Mouse (Mus musculus): ENCODE results near the gene Vps35l.

The Vps35l gene

DNA sequence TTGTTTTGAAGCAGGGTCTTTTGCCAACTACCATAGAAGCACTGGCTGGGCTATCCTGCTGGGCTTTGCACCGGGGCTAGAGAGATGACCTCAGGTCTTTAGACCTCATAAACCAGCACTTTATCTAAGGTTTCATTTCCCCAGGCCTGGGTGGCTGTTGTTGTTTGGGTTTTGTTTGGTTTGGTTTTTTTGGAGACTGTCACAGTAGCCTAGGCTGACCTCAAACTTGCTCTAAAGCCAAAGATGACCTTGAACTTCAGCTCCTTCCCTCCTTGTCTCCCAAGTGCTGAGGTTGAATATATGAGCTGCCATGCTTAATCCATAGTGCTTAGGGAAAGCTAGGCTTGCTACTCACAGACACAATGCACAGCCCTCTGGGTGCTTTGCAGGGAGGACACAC is 79.6 kb downstream of the Vps35l start:
- DNase-seq (ENCODE audit: low read depth, low spot score), result no peak

DNA sequence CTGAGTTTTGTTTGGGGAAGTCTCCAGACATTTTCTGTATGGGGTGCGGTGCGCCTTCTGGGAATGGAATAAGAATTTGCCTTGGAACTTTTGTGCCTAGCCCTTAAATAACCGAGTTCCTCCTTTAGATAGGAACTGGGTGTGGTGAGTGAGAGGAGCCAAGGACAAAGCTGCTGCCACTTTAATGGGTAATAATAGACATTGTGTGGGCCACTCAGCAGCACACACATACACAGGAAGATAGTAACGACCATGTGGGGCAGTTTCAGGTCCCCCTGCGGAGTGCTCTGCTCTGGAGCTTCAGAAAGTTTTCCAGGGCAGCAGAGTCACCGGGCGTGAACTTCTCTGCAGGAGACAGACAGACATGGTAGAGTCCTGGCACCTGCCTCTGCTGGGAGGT is 81.3 kb downstream of the Vps35l start:
- DNase-seq (ENCODE audit: low read depth, low spot score), result no peak

DNA sequence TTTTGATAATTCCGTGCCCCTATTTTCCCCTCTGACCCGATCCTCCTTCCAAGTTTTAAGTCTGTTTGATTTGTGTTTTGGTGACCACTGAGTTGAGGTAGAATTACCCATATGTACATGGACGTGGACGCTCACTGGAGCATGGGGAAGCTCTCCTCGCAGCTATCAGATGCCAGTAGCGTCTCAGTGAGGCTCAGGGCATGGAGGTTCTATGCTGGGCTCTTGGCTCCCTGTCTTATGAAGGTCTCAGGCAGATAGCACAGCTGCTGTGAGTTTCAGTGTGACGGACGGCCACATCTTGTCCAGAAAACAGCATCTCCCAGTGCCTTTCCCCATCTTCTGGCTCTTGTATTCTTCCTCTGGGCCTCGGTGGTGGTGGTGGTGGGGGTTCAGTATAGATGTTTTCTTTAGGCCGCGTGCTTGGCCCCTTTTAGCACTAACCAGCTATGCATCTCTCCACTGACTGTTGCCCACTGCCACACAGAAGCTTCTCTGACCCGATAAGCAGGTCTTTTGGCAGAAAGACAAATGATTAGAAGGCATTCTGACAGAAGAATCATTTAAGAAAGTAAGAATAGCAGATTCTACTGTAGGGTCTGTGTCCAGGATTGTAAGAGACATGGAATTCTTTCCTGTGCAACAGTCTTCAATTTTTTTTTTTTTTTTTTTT is 82.0 kb downstream of the Vps35l start:
- no peak for DNase-seq (ENCODE audit: low read depth, low spot score)

DNA sequence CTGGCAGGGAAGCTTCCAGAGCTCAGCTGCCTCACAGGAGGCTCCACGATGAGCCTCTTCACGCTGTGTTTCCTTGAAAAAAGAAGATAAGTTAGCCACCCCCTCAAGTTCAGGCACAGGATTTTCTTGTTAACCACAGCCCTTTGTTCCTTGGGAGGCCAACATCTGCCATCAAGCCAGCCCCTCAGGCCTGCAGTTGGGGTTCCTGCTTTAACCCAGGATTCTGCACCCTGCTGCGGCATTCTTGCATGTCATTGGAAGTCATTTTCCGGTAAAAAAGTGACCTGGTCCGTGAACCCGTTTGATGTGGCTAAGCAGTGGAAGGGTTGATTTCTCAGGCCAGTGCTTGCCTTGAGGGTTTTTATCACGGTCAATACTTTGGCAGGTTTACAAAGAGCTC is 84.4 kb downstream of the Vps35l start:
- DNase-seq (ENCODE audit: low read depth, low spot score), result no peak

DNA sequence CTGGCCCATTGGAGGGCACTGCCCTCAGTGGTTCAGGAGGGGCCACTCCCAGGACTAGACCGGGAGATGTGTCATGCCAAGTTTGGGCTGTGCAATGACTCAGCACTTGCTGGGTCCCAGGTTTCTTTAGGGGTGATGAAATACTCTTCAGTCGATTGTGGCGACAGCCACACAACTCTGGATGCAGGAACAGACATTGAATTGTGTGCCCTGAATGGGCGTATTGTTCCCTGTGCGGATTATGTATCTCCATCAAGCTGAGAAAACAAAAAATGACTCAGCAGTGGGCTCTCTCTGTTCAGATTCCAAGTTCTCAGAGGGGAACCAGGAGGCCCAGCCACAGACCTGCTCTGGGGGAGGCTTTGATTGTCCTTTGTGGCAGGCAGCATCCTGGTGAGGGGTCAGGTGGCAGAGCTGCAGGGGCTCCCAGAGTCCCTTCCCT is 88.0 kb downstream of the Vps35l start:
- DNase-seq (ENCODE audit: low read depth, low spot score), result peak; percentile 86

DNA sequence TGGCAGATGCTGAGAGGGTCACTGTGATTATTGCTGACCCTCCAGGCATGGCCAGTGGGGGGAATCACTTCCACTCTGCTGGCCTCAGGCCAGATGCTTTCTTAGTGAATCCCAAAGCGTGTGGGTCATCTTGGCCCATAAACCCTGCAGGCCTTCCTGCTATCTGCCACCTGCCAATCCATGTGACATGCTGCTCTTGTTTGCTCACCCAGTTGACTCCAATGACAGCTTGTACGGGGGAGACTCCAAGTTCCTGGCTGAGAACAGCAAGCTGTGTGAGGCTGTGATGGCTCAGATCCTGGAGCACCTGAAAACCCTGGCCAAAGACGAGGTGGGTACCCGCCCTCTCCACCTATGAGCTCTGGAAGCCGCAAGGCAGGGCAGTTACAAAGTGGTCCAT is 97.9 kb downstream of the Vps35l start:
- DNase-seq (ENCODE audit: low read depth, low spot score), result peak; percentile 90

DNA sequence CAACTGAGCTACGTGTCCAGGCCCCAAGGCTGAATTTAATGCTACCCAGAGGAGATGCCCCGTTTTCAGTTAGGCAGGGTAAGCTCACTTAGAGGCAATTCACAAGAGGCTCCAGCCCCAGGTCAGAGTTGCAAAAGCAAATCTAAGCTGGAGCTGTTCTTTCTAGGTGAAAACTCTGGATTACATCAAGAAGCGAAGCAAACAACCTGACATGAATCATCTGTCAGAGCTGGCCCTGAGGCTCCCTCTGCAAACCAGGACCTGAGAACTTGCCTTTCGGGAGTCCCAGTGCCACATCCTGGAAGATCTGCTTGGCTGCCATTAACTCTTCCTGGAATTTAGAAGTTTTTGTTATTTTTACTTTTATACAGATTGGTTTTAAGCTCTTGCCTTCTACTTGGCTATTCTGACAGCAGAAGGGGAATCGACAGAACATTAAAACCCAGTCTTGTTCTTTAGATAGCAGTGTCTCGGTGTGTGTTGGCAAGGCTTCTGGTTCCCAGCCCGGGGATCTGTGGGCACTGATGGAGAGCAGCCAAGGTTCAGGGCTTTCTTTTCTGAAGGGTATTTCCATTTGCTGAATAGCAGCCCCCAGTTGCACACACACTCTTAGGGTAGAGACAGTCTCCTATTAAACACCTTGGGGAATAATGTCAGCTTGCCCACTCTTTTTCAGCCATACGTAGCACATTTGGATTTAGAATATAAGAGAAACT is 101.2 kb downstream of the Vps35l start:
- DNase-seq (ENCODE audit: low read depth, low spot score), result peak; percentile 72

DNA sequence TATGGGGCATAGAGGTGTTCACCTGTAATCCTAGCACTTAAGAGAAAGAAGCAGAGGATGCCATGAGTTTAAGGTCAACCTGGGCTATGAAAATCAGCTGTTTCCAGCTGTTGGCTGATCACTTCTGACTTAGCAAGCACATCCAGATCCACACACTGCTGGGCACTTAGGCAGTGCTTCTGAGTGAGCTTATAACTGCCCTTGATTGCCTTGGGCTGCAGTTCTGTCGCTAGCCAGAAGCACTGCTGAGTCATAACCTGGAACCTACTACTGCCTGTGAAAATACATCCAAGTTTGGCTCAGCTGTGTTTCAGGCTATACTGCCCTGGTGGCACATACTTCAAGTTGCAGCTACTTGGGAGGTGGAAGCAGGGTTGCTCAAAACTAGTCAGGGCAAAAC is 101.8 kb downstream of the Vps35l start:
- peak; percentile 87 for DNase-seq (ENCODE audit: low read depth, low spot score)

DNA sequence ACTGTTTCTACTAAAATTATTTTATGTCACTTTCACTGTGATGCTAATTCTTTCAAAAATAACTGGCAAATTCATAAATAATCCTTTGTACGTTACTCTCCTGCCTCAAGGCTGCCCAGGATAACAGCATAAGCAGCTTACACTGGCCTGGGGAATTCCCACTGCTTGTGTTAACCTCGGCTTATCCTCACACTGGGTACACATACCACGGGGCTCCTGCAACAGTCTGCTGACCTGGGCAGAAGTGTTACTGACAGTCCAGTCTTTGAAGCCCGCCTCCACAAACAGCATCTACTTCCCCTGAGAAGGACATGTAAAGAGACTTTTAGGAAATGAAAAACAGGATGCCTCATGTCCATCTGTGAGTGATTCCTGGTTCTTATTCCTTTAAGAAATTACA is 102.9 kb downstream of the Vps35l start:
- DNase-seq (ENCODE audit: low read depth, low spot score), result no peak

DNA sequence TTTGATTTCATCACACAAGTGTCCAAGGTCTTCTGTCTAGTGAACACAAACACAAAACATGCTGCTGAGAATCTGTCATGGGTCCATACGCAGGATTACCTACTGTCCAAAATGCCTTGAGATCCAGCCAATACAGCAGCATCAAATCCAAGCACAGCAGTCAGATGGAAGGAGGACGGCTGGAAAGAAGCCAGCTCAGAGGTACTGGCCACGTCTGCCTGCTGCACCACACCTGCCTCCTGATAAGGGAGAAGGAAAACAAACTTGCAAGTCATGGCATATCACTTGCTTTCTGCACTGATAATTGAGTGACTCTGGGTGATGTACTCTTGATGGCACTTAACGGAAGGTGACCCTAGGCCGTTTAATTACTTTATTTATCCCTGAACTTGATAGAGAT is 105.1 kb downstream of the Vps35l start:
- no peak for DNase-seq (ENCODE audit: low read depth, low spot score)

DNA sequence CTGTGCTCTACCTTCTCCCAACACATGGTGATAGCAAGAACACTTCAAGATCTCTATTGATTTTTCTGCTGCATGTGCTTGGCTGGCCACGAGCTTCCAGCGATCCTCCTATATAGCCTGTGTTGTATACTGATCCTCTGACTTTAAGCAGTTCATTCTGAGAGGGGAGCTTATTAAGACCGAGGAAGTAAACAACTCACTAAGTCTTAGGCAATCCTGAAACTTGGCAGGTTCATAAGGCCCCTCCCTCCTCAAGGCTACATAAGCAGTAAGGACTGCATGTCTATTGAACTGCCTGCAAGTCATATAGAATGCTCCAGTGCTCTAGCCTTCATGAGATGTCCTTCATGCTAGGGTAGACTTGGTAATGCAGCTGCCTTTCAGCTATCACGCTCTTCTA is 106.3 kb downstream of the Vps35l start:
- no peak for DNase-seq (ENCODE audit: low read depth, low spot score)

DNA sequence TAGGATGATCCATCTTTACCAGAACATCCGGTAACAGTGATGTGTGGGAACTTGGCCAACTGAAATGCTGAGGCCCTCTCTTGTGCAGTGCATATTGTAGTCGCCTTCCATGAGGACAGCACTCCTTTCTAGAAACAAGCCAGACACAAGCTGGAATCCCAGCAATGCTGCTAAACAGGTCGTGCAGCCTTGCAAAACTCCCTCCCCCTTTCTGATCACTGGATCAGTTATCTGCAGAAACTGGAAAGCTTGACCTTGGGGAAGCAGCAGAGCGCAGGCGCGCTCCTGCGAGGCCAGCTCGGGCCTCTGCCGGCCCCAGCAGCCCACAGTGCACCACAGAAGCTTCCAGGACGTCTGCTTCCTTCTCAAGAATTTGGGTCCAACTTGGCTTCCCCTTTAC is 108.8 kb downstream of the Vps35l start:
- DNase-seq (ENCODE audit: low read depth, low spot score), result no peak

DNA sequence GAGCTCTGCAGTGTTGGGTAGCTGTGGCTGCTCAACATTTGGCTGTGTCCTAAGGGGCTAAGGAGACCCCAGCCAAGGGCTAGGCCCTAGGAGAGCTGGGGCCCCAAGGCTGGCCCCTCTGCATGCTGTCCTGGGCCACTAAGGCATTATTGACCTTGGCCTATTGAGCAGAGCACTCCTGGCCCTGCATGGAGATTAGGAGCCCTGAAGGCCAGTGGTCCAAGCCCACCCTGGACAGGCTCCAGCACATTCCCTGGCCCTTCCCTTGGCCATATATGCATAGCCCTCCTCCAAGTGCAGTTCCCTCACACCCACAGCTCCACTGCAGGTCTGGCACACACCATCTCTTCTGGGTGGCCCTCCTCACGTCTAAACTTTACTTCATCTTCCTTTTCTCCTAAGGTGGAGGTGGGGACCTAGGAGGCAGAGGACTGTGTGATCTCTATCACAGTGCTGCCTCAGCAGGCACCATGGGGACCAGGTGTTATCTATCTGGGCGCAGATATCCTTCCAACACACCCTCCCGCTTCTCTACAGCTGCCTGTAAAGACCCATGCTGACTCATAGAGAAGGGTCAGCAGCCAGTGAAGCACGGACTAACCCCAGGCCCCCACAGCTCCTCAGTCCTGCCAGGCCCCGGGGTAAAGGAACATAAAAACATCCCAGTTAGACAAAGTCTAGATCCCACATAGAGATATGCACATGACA is 109.7 kb downstream of the Vps35l start:
- no peak for DNase-seq (ENCODE audit: low read depth, low spot score)

DNA sequence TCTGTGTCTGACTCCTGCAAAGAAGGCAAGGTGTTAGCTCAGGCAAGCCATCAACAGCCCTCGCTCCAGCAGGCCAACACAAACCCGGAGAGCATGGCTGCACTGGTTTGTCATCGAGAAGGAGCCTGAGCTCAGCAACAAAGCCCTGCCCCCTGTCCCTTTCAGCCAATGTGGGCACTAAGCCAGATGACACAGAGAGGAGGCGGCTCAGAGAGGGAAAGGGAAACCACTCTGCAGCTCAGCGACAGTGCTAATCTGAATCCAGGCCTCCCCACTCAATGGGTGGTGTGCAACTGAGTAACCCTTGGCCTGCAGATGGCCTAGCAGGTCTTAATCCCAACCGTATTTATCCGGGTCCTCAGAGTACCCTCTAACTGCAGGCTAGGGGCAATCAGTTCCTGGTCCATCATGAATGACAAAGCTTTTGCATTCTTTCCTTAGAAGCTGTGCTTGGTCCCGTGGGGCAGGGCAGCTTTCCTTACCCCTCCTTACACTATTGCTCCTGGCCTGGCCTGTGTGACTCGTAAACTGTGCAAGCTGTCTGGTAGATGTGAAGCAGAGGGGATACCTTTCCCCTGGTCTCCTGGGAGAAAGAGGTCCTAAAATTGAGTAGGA is 110.8 kb downstream of the Vps35l start:
- peak; percentile 78 for DNase-seq (ENCODE audit: low read depth, low spot score)

DNA sequence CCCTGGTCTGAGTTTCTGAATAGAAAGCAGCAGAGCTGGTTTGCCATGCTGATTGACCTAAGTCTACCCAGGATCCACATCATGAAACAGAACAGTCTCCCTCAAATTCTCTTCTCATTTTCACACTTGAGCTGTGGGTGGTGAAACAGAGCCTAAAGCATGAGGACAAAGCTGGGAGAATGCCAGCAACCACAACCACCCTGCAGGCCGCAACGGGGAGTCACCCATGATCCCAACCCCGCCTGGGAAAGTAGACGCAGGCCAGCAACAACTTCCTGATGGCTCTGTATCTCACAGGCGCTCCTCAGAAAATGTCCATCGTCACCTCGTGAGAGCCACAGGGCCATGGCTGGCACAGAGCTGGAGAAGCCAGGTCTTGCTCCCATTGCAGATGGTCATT is 111.5 kb downstream of the Vps35l start:
- DNase-seq (ENCODE audit: low read depth, low spot score), result no peak

DNA sequence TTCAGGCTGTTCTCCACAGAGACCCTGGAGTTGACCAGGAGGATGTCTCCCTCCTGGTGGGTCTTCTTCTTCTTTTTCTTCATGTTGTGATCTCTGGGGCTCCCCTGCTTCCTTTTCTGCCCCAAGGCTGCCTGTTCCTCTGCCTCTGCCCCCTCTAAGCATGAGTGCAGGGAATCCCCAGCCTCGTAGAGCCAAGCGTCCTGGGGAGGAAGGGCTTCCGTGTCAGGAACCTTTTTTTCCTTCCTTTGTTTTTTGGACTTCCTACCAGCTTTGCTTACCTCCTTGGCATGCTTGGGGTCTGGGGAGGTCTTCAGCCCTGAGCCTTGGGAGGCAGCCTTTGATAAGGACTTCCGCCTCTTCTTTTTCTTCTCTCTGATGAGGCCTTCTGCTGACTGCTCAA is 112.6 kb downstream of the Vps35l start:
- no peak for DNase-seq (ENCODE audit: low read depth, low spot score)

DNA sequence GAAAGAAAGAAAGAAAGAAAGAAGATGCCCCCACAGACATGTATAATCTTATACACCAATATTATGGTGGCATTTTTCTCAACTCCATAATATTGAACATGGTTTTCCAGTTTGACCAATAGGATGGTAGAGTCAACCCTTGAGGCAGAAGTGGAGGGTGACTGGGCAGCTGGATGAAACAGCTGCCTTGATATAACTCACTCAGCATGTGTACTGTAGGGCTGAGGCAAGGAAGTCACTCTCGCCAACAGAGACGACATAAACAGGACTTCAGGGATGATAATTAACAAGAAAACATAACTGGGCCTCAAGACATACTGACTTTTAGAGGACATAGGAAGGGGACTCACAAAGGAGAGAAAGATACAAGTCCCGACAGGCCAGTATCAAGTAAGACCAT is 114.6 kb downstream of the Vps35l start:
- DNase-seq (ENCODE audit: low read depth, low spot score), result no peak

DNA sequence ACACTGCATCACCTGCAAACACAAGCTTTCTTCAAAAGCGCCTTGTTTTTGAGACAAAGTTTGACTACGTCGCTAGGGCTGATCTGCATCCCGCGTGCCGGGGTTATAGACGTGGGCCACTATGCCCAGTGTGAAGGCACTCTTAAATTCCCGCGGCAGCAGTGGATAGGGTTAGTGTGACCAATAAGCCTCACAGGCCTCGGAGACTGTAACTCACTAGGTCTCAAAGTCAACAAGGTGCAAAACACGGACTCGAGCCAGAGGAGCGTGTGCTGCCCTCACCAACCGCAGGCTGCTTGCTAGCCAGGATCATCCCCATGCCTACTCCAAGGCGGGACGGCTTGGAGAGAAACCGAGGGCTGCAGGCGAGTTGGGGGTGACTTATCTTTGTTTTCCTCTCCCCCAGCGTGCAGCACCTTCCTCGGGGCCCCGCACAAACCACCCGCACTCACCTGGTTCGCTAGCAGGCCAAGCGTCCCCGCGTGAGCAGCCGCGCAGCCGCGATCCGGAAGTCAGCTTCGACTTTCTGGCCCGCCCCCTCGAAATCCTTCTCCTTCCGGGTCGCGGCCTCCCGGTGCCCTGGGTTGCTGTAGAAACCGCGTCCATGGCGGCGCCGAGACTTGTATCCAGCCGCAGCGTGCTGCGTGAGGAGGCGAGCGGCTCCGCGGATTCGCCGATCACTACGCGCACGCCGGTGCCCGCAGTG is 115.3 kb downstream of the Vps35l start, which contains the start of gene Iqck:
Gene Iqck (plus strand): TSS at position 582 of the 706 bp plus-strand sequence.
- peak; percentile 97 for DNase-seq (ENCODE audit: low read depth, low spot score)

DNA sequence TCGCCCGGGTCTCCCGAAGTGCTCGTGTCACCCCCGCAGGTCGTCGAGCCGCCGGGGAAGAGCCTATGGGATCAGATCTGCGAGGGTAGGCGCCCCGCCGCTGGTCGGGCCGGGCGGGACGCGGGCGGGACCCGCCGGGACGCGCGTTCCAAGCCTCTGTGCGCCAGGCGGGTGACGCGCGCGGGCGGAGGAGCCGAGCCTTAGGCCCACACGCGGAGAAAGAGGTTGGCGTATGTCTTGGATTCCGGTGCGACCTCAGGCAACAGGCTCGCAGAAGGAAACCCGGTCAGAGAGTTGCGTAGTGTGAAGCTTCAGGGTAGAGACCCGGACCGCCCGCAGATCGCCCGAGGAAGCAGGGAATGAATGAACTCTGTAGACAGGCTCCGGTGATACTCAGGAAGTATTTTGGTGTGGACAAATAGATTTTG is 115.9 kb downstream of the Vps35l start, which contains the start of gene Knop1:
Gene Knop1 (minus strand): TSS at position 378 of the 428 bp plus-strand sequence.
- DNase-seq (ENCODE audit: low read depth, low spot score), result no peak

DNA sequence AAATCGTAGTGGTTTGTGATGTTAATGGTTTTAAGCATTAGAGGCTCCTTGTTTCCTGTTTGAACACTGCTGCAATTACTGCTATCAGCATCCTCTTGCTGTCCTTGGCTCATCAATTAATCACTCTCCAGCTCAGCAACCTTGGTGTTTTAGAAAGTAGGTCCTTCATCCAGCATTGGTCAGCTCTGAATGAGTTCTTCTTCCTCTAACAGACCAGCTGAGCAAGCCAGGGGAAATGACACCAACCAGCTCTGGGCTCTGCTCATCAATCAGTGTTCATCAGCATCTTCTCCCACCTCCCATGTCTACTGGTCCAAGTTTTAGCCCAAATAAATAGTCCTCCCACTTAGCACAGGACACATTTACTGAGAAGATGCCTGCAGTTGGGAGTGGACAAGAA is 118.6 kb downstream of the Vps35l start:
- DNase-seq (ENCODE audit: low read depth, low spot score), result no peak

DNA sequence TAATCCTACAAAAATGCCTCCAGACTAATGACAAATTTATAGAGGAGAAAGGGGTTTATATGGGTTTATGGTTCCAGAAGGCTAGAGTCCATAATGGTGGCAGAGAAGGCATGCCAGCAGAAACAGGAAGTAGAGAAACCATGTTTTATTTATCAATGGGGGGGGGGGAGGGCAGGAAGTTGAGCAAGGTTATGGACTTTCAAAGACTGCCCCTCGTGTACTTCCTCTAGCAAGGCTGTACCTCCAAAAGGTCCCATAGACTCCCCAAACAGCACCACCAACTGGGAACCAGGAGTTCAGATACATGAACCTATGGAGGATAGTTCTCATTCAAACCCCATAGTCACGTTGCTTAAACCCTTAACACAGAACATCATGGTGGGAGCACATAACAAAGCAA is 125.3 kb downstream of the Vps35l start:
- no peak for DNase-seq (ENCODE audit: low read depth, low spot score)
